In the genomic region with DNA sequence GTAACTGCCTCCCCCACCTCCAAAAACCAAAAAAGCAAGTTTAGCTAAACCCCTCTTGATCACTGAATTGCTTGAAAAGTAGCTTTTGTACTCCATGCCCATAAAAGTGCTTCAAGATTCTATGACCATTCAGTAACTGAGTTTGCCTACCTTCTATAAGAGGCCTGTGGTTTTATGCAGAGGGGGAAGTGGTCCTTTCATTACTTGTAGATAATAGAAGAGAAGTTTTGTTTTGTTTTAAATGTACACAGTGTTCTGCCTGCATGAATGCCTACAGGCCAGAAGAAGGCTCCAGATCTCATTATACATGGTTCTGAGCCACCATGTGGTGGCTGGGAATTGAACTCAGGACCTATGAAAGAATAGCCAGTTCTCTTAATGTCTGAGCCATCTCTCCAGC, we compare ENCODE assay signal across 35 mouse cellular contexts.
"Had no signal": no experiment of that assay in that cellular context is flagged by ENCODE, and none has a peak within 500 bp of the region (broad histone marks: within the 10 kb centered on the region; RNA-seq: fewer than 3 reads in every experiment).

No protein-coding gene starts in this region.

- ATAC-seq: hindbrain, embryonic 16.5 days; hindbrain, postnatal 0 days; inflammation-experienced regulatory T-cells, adult 6 months; intestine, embryonic 15.5 days; intestine, embryonic 16.5 days; intestine, postnatal 0 days had no signal

- H3K36me3 ChIP-seq: heart, embryonic 15.5 days; hindbrain, embryonic 12.5 days; hindbrain, embryonic 15.5 days; intestine, embryonic 15.5 days had no signal

- H3K27me3 ChIP-seq: heart, embryonic 12.5 days; heart, embryonic 13.5 days; heart, embryonic 15.5 days; hindbrain, embryonic 12.5 days; hindbrain, embryonic 13.5 days; hindbrain, embryonic 15.5 days; intestine, embryonic 15.5 days; kidney, embryonic 15.5 days had no signal

- H3K4me3 ChIP-seq: heart, embryonic 10.5 days; heart, embryonic 12.5 days; heart, embryonic 13.5 days; heart, embryonic 15.5 days; hindbrain, embryonic 10.5 days; hindbrain, embryonic 12.5 days; hindbrain, embryonic 13.5 days; hindbrain, embryonic 15.5 days; intestine, embryonic 15.5 days; kidney, embryonic 15.5 days; layer of hippocampus, adult 2 months had no signal

- H3K4me2 ChIP-seq: heart, embryonic 11.5 days; heart, embryonic 12.5 days; heart, embryonic 13.5 days; heart, embryonic 15.5 days; hindbrain, embryonic 12.5 days; hindbrain, embryonic 13.5 days; hindbrain, embryonic 14.5 days; hindbrain, embryonic 15.5 days; intestine, embryonic 15.5 days; kidney, embryonic 15.5 days had no signal

- H3K9ac ChIP-seq: heart, embryonic 12.5 days; heart, embryonic 13.5 days; heart, embryonic 15.5 days; hindbrain, embryonic 12.5 days; hindbrain, embryonic 13.5 days; hindbrain, embryonic 14.5 days; hindbrain, embryonic 15.5 days; intestine, embryonic 15.5 days; kidney, embryonic 15.5 days had no signal

- H3K27ac ChIP-seq: heart, embryonic 10.5 days; heart, embryonic 13.5 days; heart, embryonic 15.5 days; hindbrain, embryonic 10.5 days; hindbrain, embryonic 12.5 days; hindbrain, embryonic 13.5 days; hindbrain, embryonic 14.5 days; hindbrain, embryonic 15.5 days; hindbrain, postnatal 0 days; intestine, embryonic 15.5 days; kidney, embryonic 15.5 days; kidney, postnatal 0 days; layer of hippocampus, adult 2 months had no signal

- H3K9me3 ChIP-seq: heart, embryonic 10.5 days; heart, embryonic 12.5 days; heart, embryonic 13.5 days; heart, embryonic 15.5 days; hindbrain, embryonic 10.5 days; hindbrain, embryonic 12.5 days; hindbrain, embryonic 13.5 days; hindbrain, embryonic 15.5 days; intestine, embryonic 15.5 days; kidney, embryonic 15.5 days had no signal

- DNase-seq: heart, postnatal 10 days; heart, postnatal 14 days; heart, postnatal 36 days; heart, postnatal 4 days; kidney, adult 11 months; kidney, adult 18-20 months; kidney, adult 2 months; kidney, adult 8-10 months; kidney, adult 9 months; kidney, postnatal 10 days; kidney, postnatal 14 days; kidney, postnatal 25 days; kidney, postnatal 36 days; kidney, postnatal 4 days; layer of hippocampus, adult 9-11 months; layer of hippocampus, postnatal 36 days had no signal
